Mouse (Mus musculus) liver, embryonic 13.5 days (tissue): Measurements from ENCODE around the gene Gm6509. TPM values are rescaled to one million over a fixed set of nuclear protein-coding genes. Genes with fewer than 3 reads are reported as not detected.
"Not testable (repeated sequence)": the region's sequence is repeated elsewhere in the genome, so short reads cannot be mapped to it uniquely, and the experiment has no call there.

Experiments used
- ATAC-seq: fragments of 200-750 bp; cut with Nextera tagmentation; 2 replicates; pipeline ENCODE4 v1.8.0; 2017; ENCODE audit warnings: low read depth, mild to moderate bottlenecking, moderate number of reproducible peaks, moderate library complexity
- DNase-seq: peaks from one replicate; pipeline ENCODE4 v3.0.0; 2022
- H3K27ac ChIP-seq: fragments of 300-500 bp; sonication (generic); 2 replicates; pipeline ENCODE4 v1.5.1; 2015; ENCODE audit warnings: moderate library complexity, mild to moderate bottlenecking, inconsistent platforms
- H3K27me3 ChIP-seq: fragments of 300-500 bp; sonication (generic); 2 replicates; pipeline ENCODE4 v1.6.1; 2015; ENCODE audit warnings: mild to moderate bottlenecking, inconsistent platforms
- H3K36me3 ChIP-seq: fragments of 300-500 bp; sonication (generic); 2 replicates; pipeline ENCODE4 v1.6.1; 2015; ENCODE audit warnings: mild to moderate bottlenecking, inconsistent platforms
- H3K4me1 ChIP-seq: fragments of 300-500 bp; sonication (generic); replicated peaks from 2 replicates; pipeline ENCODE4 v1.6.1; 2015; ENCODE audit warnings: inconsistent platforms
- H3K4me2 ChIP-seq: fragments of 300-500 bp; sonication (generic); 2 replicates; pipeline ENCODE4 v1.6.1; 2015; ENCODE audit warnings: inconsistent platforms, mild to moderate bottlenecking, moderate library complexity
- H3K4me3 ChIP-seq: fragments of 300-500 bp; sonication (generic); replicated peaks from 2 replicates; pipeline ENCODE4 v1.5.1; 2015; ENCODE audit warnings: mild to moderate bottlenecking, inconsistent platforms
- H3K9ac ChIP-seq: fragments of 300-500 bp; sonication (generic); 2 replicates; pipeline ENCODE4 v1.6.1; 2015; ENCODE audit warnings: mild to moderate bottlenecking, inconsistent platforms
- H3K9me3 ChIP-seq: fragments of 300-500 bp; sonication (generic); replicated peaks from 2 replicates; pipeline ENCODE4 v1.6.1; 2016; ENCODE audit warnings: inconsistent platforms
- WGBS: fragments of 180-500 bp; shearing (Covaris S2); methylation state at CpG from one replicate; pipeline ENCODE4 v1.1.7; 2015; ENCODE audit not compliant: insufficient replicate concordance; 5-methylcytosine and 5-hydroxymethylcytosine counted together
- polyA plus RNA-seq: library from polyadenylated mRNA; unstranded; fragments of >200 nt; fragmentation: Nextera tagmentation; extraction: Ambion mirVana; gene quantifications from 2 replicates; pipeline ENCODE4 v1.2.1, GENCODE M21; 2015

The Gm6509 gene
- not detected in 2 replicates for polyA plus RNA-seq

GRCm38 (mm10) chr5:94623679-94624078, at the start of gene Gm6509:
Gene Gm6509 (plus strand): TSS chr5:94623979.
- not testable (repeated sequence) for H3K36me3 ChIP-seq, H3K27me3 ChIP-seq, DNase-seq, ATAC-seq, H3K27ac ChIP-seq, H3K4me1 ChIP-seq, H3K9me3 ChIP-seq, H3K4me3 ChIP-seq, H3K4me2 ChIP-seq, H3K9ac ChIP-seq
- no CpG with 5 or more reads among the region's 2 CpGs for WGBS

GRCm38 (mm10) chr5:94616242-94616641, 7.5 kb upstream of the Gm6509 start, which contains the start of gene Gm3147:
Gene Gm3147 (minus strand): TSS chr5:94616342.
- DNase-seq, H3K27me3 ChIP-seq, H3K4me1 ChIP-seq, H3K36me3 ChIP-seq, ATAC-seq, H3K27ac ChIP-seq, H3K9me3 ChIP-seq, H3K9ac ChIP-seq, H3K4me3 ChIP-seq, H3K4me2 ChIP-seq: not testable (repeated sequence)
- WGBS: no CpG with 5 or more reads among the region's 1 CpGs

- H3K9me3 ChIP-seq, ATAC-seq, H3K27ac ChIP-seq, H3K36me3 ChIP-seq, H3K27me3 ChIP-seq, H3K4me3 ChIP-seq, DNase-seq, H3K4me2 ChIP-seq, H3K9ac ChIP-seq, H3K4me1 ChIP-seq: not testable (repeated sequence)
- no CpG with 5 or more reads among the region's 2 CpGs for WGBS
These were observed 24.3 kb downstream of the Gm6509 start, which contains the start of gene Gm6205 for GRCm38 (mm10) chr5:94648082-94648481. Gene Gm6205 (plus strand): TSS chr5:94648382.

Other genes starting within 250 kb of the Gm6509 start
- not detected in 2 replicates for gene Gm7682, start 178.2 kb upstream of the Gm6509 start, polyA plus RNA-seq
- not detected in 2 replicates for gene Gm3139, start 97.7 kb upstream of the Gm6509 start, polyA plus RNA-seq
- gene Gm3147, start 7.6 kb upstream of the Gm6509 start, polyA plus RNA-seq: not detected in 2 replicates
- not detected in 2 replicates for gene Gm6205, start 24.4 kb downstream of the Gm6509 start, polyA plus RNA-seq
- gene Gm3183, start 241.5 kb downstream of the Gm6509 start, polyA plus RNA-seq: not detected in 2 replicates